Mouse (Mus musculus) heart, postnatal 0 days (tissue): ENCODE results near the gene Hnrnpu. TPM values are rescaled to one million over a fixed set of nuclear protein-coding genes. Genes with fewer than 3 reads are reported as not detected.

Experiments
- ATAC-seq: fragments of 200-750 bp; cut with Nextera tagmentation; 2 replicates; pipeline ENCODE4 v1.8.0; 2017; ENCODE audit warnings: low read depth, moderate number of reproducible peaks, moderate library complexity; ENCODE audit not compliant: insufficient read depth
- DNase-seq: peaks from one replicate; pipeline ENCODE4 v3.0.0-alpha.2; 2016; ENCODE audit warnings: low spot score
- H3K27ac ChIP-seq: fragments of 300-500 bp; sonication (generic); 2 replicates; pipeline ENCODE4 v1.5.1; 2014; ENCODE audit warnings: low read depth, mild to moderate bottlenecking
- H3K27me3 ChIP-seq: fragments of 300-500 bp; sonication (generic); 2 replicates; pipeline ENCODE4 v1.6.1; 2014; ENCODE audit warnings: low read length, mixed read lengths; ENCODE audit not compliant: control insufficient read depth, insufficient read depth
- H3K36me3 ChIP-seq: fragments of 300-500 bp; sonication (generic); replicated peaks from 2 replicates; pipeline ENCODE4 v1.6.1; 2014; ENCODE audit warnings: low read length, mixed read lengths; ENCODE audit not compliant: control insufficient read depth, insufficient read depth
- H3K4me1 ChIP-seq: fragments of 300-500 bp; sonication (generic); 2 replicates; pipeline ENCODE4 v1.6.1; 2014; ENCODE audit warnings: antibody characterized with exemption; ENCODE audit not compliant: control insufficient read depth, insufficient read depth
- H3K4me2 ChIP-seq: fragments of 300-500 bp; sonication (generic); 2 replicates; pipeline ENCODE4 v1.6.1; 2014; ENCODE audit warnings: low read depth, mild to moderate bottlenecking, low read length, moderate library complexity
- H3K4me3 ChIP-seq: fragments of 300-500 bp; sonication (generic); 2 replicates; pipeline ENCODE4 v1.5.1; 2014; ENCODE audit warnings: low read depth, low read length
- H3K9ac ChIP-seq: fragments of 300-500 bp; sonication (generic); replicated peaks from 2 replicates; pipeline ENCODE4 v1.6.1; 2014; ENCODE audit warnings: low read depth, low read length, mixed read lengths
- H3K9me3 ChIP-seq: fragments of 300-500 bp; sonication (generic); replicated peaks from 2 replicates; pipeline ENCODE4 v1.6.1; 2016; ENCODE audit warnings: low read length; ENCODE audit not compliant: control insufficient read depth
- CTCF ChIP-seq: IDR thresholded peaks from 2 replicates; pipeline ENCODE4 v1.5.1; 2016; ENCODE audit warnings: antibody characterized with exemption, control low read depth, low read depth
- EP300 ChIP-seq: IDR thresholded peaks from 2 replicates; pipeline ENCODE4 v1.6.1; 2016; ENCODE audit warnings: antibody characterized with exemption, low read depth
- WGBS: fragments of 180-500 bp; shearing (Covaris S2); extraction: QIAGEN DNeasy Blood & Tissue Kit; methylation state at CpG from one replicate; pipeline ENCODE4 v1.1.7; 2014; 5-methylcytosine and 5-hydroxymethylcytosine counted together
- polyA plus RNA-seq: library from polyadenylated mRNA; unstranded; fragments of >200 nt; fragmentation: Nextera tagmentation; extraction: Ambion mirVana; gene quantifications from 2 replicates; pipeline ENCODE4 v1.2.1, GENCODE M21; 2015
- total RNA-seq: library from RNA; depleted of rRNA; stranded (reverse); fragments of >200 nt; gene quantifications from 2 replicates; pipeline ENCODE4 v1.2.3, GENCODE M21; 2014; ENCODE audit warnings: low replicate concordance

The Hnrnpu gene
- total and polyA plus RNA-seq, 2 experiments from 2014 or later: 62.2 to 107 TPM

DNA sequence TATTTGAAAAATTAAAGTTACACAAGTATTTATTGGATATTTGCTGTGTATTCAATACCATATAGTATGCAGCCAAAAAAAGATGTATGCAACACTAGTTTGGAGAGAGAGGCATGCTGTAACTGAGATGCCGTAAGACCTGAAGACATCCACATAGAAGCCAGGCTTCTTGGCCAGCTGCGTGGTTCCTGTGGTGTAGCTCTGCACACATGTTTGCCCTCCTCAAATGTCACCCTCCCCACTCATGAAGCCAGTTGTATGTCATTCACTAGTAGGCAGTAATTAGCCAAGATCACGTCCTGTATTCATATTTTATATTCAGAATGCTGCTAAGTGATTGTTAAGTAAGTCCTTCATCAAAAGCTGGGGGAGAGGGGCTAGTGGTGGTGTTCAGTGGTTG, 3.8 kb upstream of the Hnrnpu start:
- H3K9me3 ChIP-seq: no peaks in the 10 kb centered on the region
- H3K36me3 ChIP-seq: no peaks in the 10 kb centered on the region
- no peak overlapping the region for H3K4me3 ChIP-seq
- WGBS: 80% methylated on average over 3 of the region's 3 CpGs
- ATAC-seq (no peak), DNase-seq (no peak)
- H3K27me3 ChIP-seq: no peaks in the 10 kb centered on the region
- TF ChIP-seq EP300 (no peak), CTCF (no peak)
- H3K4me1 ChIP-seq: no peaks in the 10 kb centered on the region
- no peak overlapping the region for H3K27ac ChIP-seq
- no peak overlapping the region for H3K9ac ChIP-seq
- H3K4me2 ChIP-seq: no peak overlapping the region

DNA sequence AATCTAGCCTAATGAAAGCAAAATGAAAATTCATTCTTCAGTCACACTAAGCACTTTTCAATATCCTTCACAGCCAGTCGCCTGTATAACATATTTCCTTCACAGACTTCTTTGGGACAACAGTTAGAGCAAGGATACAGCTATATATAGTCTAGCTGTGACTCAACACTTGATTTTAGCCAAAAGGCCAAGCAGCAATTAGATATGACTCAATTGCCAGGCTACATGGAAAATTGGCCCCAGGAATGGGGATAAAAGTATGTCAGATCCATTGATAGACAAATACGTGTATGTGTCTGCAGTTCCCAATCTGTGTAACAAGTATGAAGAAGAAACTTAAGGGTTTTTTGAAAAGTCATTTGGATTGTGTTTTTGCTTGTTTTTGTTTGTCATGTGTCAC, 2.6 kb upstream of the Hnrnpu start:
- no peak for ATAC-seq
- 35% methylated on average over 2 of the region's 2 CpGs for WGBS
- Histone ChIP-seq H3K4me1 (0 out of 2 replicates have a peak, but pooled peaks cover under 1% of the 10 kb centered on the region), H3K4me2 (no peak overlapping the region), H3K4me3 (no peak overlapping the region), H3K27me3 (no peaks in the 10 kb centered on the region), H3K9me3 (no peaks in the 10 kb centered on the region), H3K9ac (no peak overlapping the region), H3K36me3 (0 out of 2 replicates have a peak, but pooled peaks cover under 1% of the 10 kb centered on the region), H3K27ac (peak overlapping the region; percentile 57)
- no peak for TF ChIP-seq CTCF
- no peak for TF ChIP-seq EP300
- DNase-seq: no peak

DNA sequence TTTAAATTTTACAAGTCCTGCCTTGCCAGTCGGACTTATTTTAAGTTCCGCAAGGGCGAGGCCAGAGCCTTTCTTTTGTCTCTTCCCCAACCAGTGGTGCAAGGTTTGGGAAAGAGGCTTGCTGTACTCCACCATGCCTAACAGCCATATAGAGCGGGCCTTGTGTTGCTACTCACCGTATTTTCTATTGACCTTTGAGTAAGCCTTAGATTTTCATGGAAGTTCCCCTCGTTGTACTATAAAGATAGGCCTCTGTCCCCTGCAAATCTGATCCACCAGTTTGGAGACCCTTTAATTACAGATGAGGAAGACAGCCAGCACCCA, 683 bp upstream of the Hnrnpu start:
- H3K27me3 ChIP-seq: no peaks in the 10 kb centered on the region
- H3K9me3 ChIP-seq: no peaks in the 10 kb centered on the region
- H3K9ac ChIP-seq: peak overlapping the region; percentile 100
- TF ChIP-seq EP300: no peak
- TF ChIP-seq CTCF: no peak
- H3K4me1 ChIP-seq: peaks cover 14% of the 10 kb centered on the region
- no peak for DNase-seq
- peaks cover 15% of the 10 kb centered on the region for H3K36me3 ChIP-seq
- 11% methylated on average over 6 of the region's 6 CpGs for WGBS
- ATAC-seq: no peak
- H3K27ac ChIP-seq: peak overlapping the region; percentile 99
- H3K4me2 ChIP-seq: peak overlapping the region; percentile 66
- H3K4me3 ChIP-seq: peak overlapping the region; percentile 99

DNA sequence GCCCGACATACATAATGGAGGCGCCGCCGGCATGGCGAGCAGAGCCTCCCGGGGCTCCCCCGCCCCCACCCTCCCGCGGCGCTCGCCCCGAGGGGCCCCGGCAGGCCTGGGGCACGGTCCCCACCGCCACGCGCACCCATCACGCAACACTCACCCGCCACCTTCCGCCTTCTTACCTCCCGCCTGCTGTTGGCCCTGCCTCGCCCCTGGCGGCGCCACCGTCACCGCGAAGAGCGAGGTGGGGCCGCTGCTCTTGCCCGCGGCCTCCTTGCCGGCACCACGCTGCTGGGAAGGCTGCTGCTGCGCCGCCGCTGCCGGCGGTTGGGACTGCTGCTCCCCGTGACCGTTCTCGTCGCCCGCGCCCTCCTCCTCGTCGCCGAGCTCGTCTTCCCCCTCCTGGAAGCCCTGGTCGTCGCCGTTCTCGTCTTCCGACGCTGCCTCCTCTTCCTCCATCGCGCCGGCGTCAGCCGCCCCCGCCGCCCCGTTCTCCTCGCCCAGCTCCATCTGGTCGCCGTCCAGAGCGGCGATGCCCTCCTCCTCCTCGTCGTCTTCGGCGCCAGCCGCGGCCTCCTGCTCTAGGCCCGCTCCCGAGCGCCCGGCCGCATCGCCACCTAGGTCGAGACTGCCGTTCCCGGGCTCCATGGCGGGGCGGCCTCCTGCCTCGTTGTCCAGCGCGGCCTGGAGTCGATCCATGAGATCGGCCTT, 668 bp downstream of the Hnrnpu start:
- peaks cover 28% of the 10 kb centered on the region for H3K36me3 ChIP-seq
- WGBS: under 1% methylated on average over 84 of the region's 89 CpGs
- peaks cover 17% of the 10 kb centered on the region for H3K4me1 ChIP-seq

DNA sequence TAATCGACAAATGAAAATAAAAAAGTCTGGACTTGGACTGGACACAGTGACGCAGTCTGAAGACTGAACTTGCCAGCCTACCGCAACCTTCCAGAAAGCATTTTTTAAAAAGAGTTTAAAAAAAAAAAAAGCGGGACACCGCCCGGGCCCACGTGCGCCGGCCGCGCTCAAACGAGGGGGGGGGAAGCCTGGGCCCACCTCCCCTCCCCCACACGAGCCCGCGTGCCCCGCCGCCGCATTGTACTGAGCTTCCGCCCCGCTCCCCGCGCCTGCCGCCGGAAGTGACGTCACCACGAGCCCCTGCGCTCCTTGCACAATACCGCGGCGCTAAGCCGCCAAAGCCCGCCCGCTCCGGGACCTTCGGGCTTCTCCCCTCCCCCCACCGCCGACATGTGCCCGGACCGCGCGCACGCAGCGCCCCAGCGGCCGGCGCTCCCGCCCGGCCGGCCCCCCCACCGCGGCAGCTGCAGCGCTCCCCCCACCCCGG, 1.3 kb downstream of the Hnrnpu start:
- Histone ChIP-seq H3K36me3 (peaks cover 34% of the 10 kb centered on the region), H3K27ac (peak overlapping the region; percentile 99), H3K4me2 (peak overlapping the region; percentile 66), H3K4me1 (peaks cover 17% of the 10 kb centered on the region), H3K4me3 (peak overlapping the region; percentile 99), H3K9me3 (no peaks in the 10 kb centered on the region), H3K9ac (peak overlapping the region; percentile 100), H3K27me3 (no peaks in the 10 kb centered on the region)
- peak; percentile 51; the same call in 1 of the 2 replicates for TF ChIP-seq EP300
- no peak for TF ChIP-seq CTCF
- peak; percentile 88 for DNase-seq
- peak; percentile 88 for ATAC-seq
- under 1% methylated on average over 23 of the region's 53 CpGs for WGBS

More for the DNA sequence above, 668 bp downstream of the Hnrnpu start:
- DNase-seq (no peak), ATAC-seq (peak; percentile 37)
- TF ChIP-seq EP300 (no peak), CTCF (no peak)
- H3K4me3 ChIP-seq: peak overlapping the region; percentile 99
- H3K4me2 ChIP-seq: peak overlapping the region; percentile 66
- no peaks in the 10 kb centered on the region for H3K27me3 ChIP-seq
- peak overlapping the region; percentile 99 for H3K27ac ChIP-seq
- H3K9ac ChIP-seq: peak overlapping the region; percentile 100
- H3K9me3 ChIP-seq: no peaks in the 10 kb centered on the region

DNA sequence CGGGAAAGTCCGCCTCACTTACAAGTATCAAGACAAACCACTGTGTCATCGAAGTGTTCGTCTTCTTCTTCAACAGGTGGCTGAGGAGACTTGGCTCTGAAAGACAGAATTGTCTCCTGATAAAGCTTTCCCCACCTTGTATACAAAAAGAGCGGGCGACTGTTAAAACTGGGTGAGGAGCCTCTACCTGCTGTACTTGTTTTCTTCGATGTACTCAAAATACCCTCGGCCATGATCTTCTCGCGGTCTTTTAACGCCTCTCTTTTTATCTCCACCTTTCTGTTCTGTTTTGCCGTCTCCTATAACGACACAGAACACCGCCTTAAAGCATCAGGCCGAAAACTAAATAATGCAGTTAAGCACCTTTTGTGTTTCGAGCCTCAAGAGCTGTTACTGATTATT, 1.7 kb downstream of the Hnrnpu start:
- under 1% methylated on average over 16 of the region's 16 CpGs for WGBS

More for the DNA sequence above, 1.7 kb downstream of the Hnrnpu start:
- no peak for TF ChIP-seq EP300
- Histone ChIP-seq H3K27ac (peak overlapping the region; percentile 99), H3K4me2 (peak overlapping the region; percentile 66), H3K36me3 (peaks cover 39% of the 10 kb centered on the region), H3K9me3 (no peaks in the 10 kb centered on the region), H3K4me3 (peak overlapping the region; percentile 99), H3K9ac (peak overlapping the region; percentile 100), H3K27me3 (no peaks in the 10 kb centered on the region), H3K4me1 (peaks cover 17% of the 10 kb centered on the region)
- DNase-seq: no peak
- no peak for ATAC-seq
